Mouse (Mus musculus) spleen, postnatal 14 days (tissue): ENCODE measurements around the gene Tmem37.

ENCODE experiments used
- DNase-seq, 2 experiments: peaks; one replicate each; pipeline ENCODE4 v3.0.0; 2021 to 2022; ENCODE audit warnings: low spot score in 2 of 2

Gene Tmem37

GRCm38 (mm10) chr1:120018900-120019299, 55.0 kb downstream of the Tmem37 start:
- DNase-seq, result no peak
